Mouse (Mus musculus): ENCODE measurements around the gene Cel.

Cel gene

GRCm38 (mm10) chr2:28585043-28585571, 21.9 kb upstream of the Cel start:
- peak; percentile 71 to 85 for DNase-seq

- DNase-seq = no peak
Observed at GRCm38 (mm10) chr2:28583651-28584050, 20.4 kb upstream of the Cel start, which contains the start of gene Gtf3c5. Gene Gtf3c5 (minus strand): TSS chr2:28583751.

GRCm38 (mm10) chr2:28582647-28583353, 19.6 kb upstream of the Cel start:
- DNase-seq = peak; percentile 89 to 90

GRCm38 (mm10) chr2:28578003-28578402, 14.8 kb upstream of the Cel start:
- DNase-seq = peak in 1 of 2 experiments; percentile 33

GRCm38 (mm10) chr2:28576815-28577214, 13.6 kb upstream of the Cel start:
- no peak for DNase-seq

GRCm38 (mm10) chr2:28575341-28575740, 12.1 kb upstream of the Cel start:
- DNase-seq = no peak

GRCm38 (mm10) chr2:28569903-28570302, 6.7 kb upstream of the Cel start:
- DNase-seq = no peak

- peak; percentile 29 to 51 for DNase-seq
Observed at GRCm38 (mm10) chr2:28566545-28566944, 3.3 kb upstream of the Cel start.

- DNase-seq = no peak
Observed at GRCm38 (mm10) chr2:28564380-28564779, 1.2 kb upstream of the Cel start.

GRCm38 (mm10) chr2:28563830-28564229, 627 bp upstream of the Cel start:
- DNase-seq = no peak

GRCm38 (mm10) chr2:28557452-28557851, 5.8 kb downstream of the Cel start:
- no peak for DNase-seq

- DNase-seq = no peak
Observed at GRCm38 (mm10) chr2:28552301-28552700, 10.9 kb downstream of the Cel start.

GRCm38 (mm10) chr2:28549157-28549556, 14.0 kb downstream of the Cel start:
- DNase-seq = no peak

GRCm38 (mm10) chr2:28547237-28548172, 15.7 kb downstream of the Cel start:
- peak; percentile 72 to 91 for DNase-seq

GRCm38 (mm10) chr2:28546560-28546959, 16.6 kb downstream of the Cel start:
- no peak for DNase-seq

- no peak for DNase-seq
Observed at GRCm38 (mm10) chr2:28545976-28546375, 17.2 kb downstream of the Cel start.

GRCm38 (mm10) chr2:28543894-28544293, 19.3 kb downstream of the Cel start:
- DNase-seq = no peak

- DNase-seq = no peak
Observed at GRCm38 (mm10) chr2:28540587-28541227, 22.5 kb downstream of the Cel start.

- DNase-seq = no peak
Observed at GRCm38 (mm10) chr2:28539949-28540348, 23.3 kb downstream of the Cel start.

GRCm38 (mm10) chr2:28539206-28539605, 24.0 kb downstream of the Cel start:
- no peak for DNase-seq

GRCm38 (mm10) chr2:28538817-28539128, 24.4 kb downstream of the Cel start:
- DNase-seq = no peak

- no peak for DNase-seq
Observed at GRCm38 (mm10) chr2:28537995-28538816, 25.0 kb downstream of the Cel start.

- DNase-seq = no peak
Observed at GRCm38 (mm10) chr2:28537634-28537920, 25.6 kb downstream of the Cel start.
